Mouse (Mus musculus) forebrain, embryonic 10.5 days (tissue): Measurements from ENCODE around the gene Nfkbid. TPM values are rescaled to one million over a fixed set of nuclear protein-coding genes. Genes with fewer than 3 reads are reported as not detected.

Experiments
- DNase-seq: peaks from one replicate; pipeline ENCODE4 v3.0.0-alpha.2; 2017; ENCODE audit warnings: low spot score; ENCODE audit errors: extremely low spot score
- H3K27ac ChIP-seq: fragments of 300-500 bp; sonication (generic); 2 replicates; pipeline ENCODE4 v1.5.1; 2016; ENCODE audit warnings: mild to moderate bottlenecking
- H3K27me3 ChIP-seq: fragments of 300-500 bp; sonication (generic); 2 replicates; pipeline ENCODE4 v1.6.1; 2016; ENCODE audit warnings: mild to moderate bottlenecking; ENCODE audit not compliant: poor library complexity, severe bottlenecking
- H3K36me3 ChIP-seq: fragments of 300-500 bp; sonication (generic); replicated peaks from 2 replicates; pipeline ENCODE4 v1.6.1; 2016; ENCODE audit warnings: mild to moderate bottlenecking, moderate library complexity
- H3K4me1 ChIP-seq: fragments of 300-500 bp; sonication (generic); 2 replicates; pipeline ENCODE4 v1.6.1; 2016
- H3K4me3 ChIP-seq: fragments of 300-500 bp; sonication (generic); 2 replicates; pipeline ENCODE4 v1.5.1; 2016; ENCODE audit warnings: mild to moderate bottlenecking, moderate library complexity
- H3K9me3 ChIP-seq: fragments of 300-500 bp; sonication (generic); 2 replicates; pipeline ENCODE4 v1.6.1; 2016; ENCODE audit warnings: mild to moderate bottlenecking, moderate library complexity
- WGBS: fragments of 180-500 bp; shearing (Covaris S2); methylation state at CpG from one replicate; pipeline ENCODE4 v1.1.7; 2016; 5-methylcytosine and 5-hydroxymethylcytosine counted together
- polyA plus RNA-seq: library from polyadenylated mRNA; unstranded; fragments of >200 nt; fragmentation: Nextera tagmentation; extraction: Ambion mirVana; gene quantifications from 2 replicates; pipeline ENCODE4 v1.2.1, GENCODE M21; 2016

Nfkbid gene
- polyA plus RNA-seq, 1 experiment from 2014 or later: 1.5 TPM

- Histone ChIP-seq H3K4me3 (no peak overlapping the region), H3K36me3 (peaks cover 18% of the 10 kb centered on the region; the same call in 1 of the 2 replicates), H3K4me1 (peaks cover 5% of the 10 kb centered on the region; the same call in 1 of the 2 replicates), H3K27me3 (peaks cover 32% of the 10 kb centered on the region), H3K27ac (no peak overlapping the region), H3K9me3 (no peaks in the 10 kb centered on the region)
- 73% methylated on average over 10 of the region's 10 CpGs for WGBS
- DNase-seq: no peak
Observed at GRCm38 (mm10) chr7:30434701-30435100, 13.2 kb downstream of the Nfkbid start.

- Histone ChIP-seq H3K27me3 (peaks cover 36% of the 10 kb centered on the region), H3K4me1 (peaks cover 5% of the 10 kb centered on the region; the same call in 1 of the 2 replicates), H3K36me3 (peaks cover 22% of the 10 kb centered on the region), H3K9me3 (no peaks in the 10 kb centered on the region), H3K27ac (no peak overlapping the region), H3K4me3 (no peak overlapping the region)
- DNase-seq: no peak
- WGBS: 49% methylated on average over 9 of the region's 9 CpGs
Observed at GRCm38 (mm10) chr7:30435156-30435555, 13.6 kb downstream of the Nfkbid start.

DNA sequence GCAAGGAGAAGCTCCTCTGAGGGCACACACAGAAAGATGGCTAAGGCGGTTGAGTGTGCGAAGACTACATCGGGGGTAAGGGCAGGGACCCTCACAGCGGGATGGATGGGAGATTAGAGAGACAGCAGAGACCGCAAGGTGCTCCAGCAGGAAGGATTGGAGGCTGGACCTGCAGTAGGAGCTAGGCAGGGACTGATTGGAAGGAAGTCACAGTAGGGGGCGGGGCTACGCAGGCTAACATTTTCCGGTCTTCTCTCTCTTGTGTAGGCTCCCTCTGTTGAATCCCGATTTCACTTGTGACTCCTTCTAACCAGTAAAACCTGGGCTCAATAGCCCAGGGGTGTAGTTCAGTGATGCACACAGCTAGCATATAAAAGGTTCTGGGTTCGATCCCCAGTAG lies 15.3 kb downstream of the Nfkbid start:
- peaks cover 39% of the 10 kb centered on the region for H3K27me3 ChIP-seq
- DNase-seq: no peak
- WGBS: 13% methylated on average over 10 of the region's 10 CpGs
- no peak overlapping the region for H3K27ac ChIP-seq
- peaks cover 5% of the 10 kb centered on the region; the same call in 1 of the 2 replicates for H3K4me1 ChIP-seq
- H3K9me3 ChIP-seq: no peaks in the 10 kb centered on the region
- peaks cover 24% of the 10 kb centered on the region for H3K36me3 ChIP-seq
- H3K4me3 ChIP-seq: peak overlapping the region; percentile 7; the same call in 1 of the 2 replicates

- H3K4me1 ChIP-seq: peaks cover 20% of the 10 kb centered on the region
- H3K27ac ChIP-seq: no peak overlapping the region
- H3K4me3 ChIP-seq: no peak overlapping the region
- H3K9me3 ChIP-seq: no peaks in the 10 kb centered on the region
- no peak for DNase-seq
- 78% methylated on average over 13 of the region's 13 CpGs for WGBS
- peaks cover 34% of the 10 kb centered on the region for H3K36me3 ChIP-seq
- H3K27me3 ChIP-seq: peaks cover 68% of the 10 kb centered on the region
Observed at GRCm38 (mm10) chr7:30439734-30440133, 18.2 kb downstream of the Nfkbid start.

GRCm38 (mm10) chr7:30440697-30441096 lies 19.2 kb downstream of the Nfkbid start:
- H3K27me3 ChIP-seq: peaks cover 70% of the 10 kb centered on the region
- 23% methylated on average over 5 of the region's 5 CpGs for WGBS
- H3K36me3 ChIP-seq: peaks cover 25% of the 10 kb centered on the region

GRCm38 (mm10) chr7:30443696-30444095 lies 22.2 kb downstream of the Nfkbid start:
- no peak for DNase-seq
- peaks cover 21% of the 10 kb centered on the region for H3K36me3 ChIP-seq
- H3K4me3 ChIP-seq: peak overlapping the region; percentile 77
- peaks cover 29% of the 10 kb centered on the region for H3K4me1 ChIP-seq
- peaks cover 61% of the 10 kb centered on the region for H3K27me3 ChIP-seq
- 22% methylated on average over 9 of the region's 9 CpGs for WGBS
- peaks cover 17% of the 10 kb centered on the region; the same call in 1 of the 2 replicates for H3K9me3 ChIP-seq
- no peak overlapping the region for H3K27ac ChIP-seq

More at GRCm38 (mm10) chr7:30440697-30441096, 19.2 kb downstream of the Nfkbid start:
- Histone ChIP-seq H3K4me1 (peaks cover 29% of the 10 kb centered on the region), H3K9me3 (no peaks in the 10 kb centered on the region), H3K27ac (no peak overlapping the region), H3K4me3 (no peak overlapping the region)
- peak; percentile 58 for DNase-seq

- peak; percentile 74 for DNase-seq
- Histone ChIP-seq H3K36me3 (peaks cover 21% of the 10 kb centered on the region), H3K4me1 (peaks cover 29% of the 10 kb centered on the region), H3K27me3 (peaks cover 61% of the 10 kb centered on the region), H3K4me3 (peak overlapping the region; percentile 77), H3K27ac (peak overlapping the region; percentile 85), H3K9me3 (peaks cover 17% of the 10 kb centered on the region; the same call in 1 of the 2 replicates)
- WGBS: under 1% methylated on average over 38 of the region's 38 CpGs
Observed at GRCm38 (mm10) chr7:30444154-30444970, 22.8 kb downstream of the Nfkbid start.

- peak within 1 kb of the TSS; percentile 77 for H3K4me3 ChIP-seq
- WGBS: under 1% methylated on average over 71 of the region's 72 CpGs
- H3K4me1 ChIP-seq: peaks cover 29% of the 10 kb centered on the region
- peak within 1 kb of the TSS; percentile 85 for H3K27ac ChIP-seq
- peak; percentile 67 for DNase-seq
- peaks cover 13% of the 10 kb centered on the region; the same call in 1 of the 2 replicates for H3K36me3 ChIP-seq
- peaks cover 17% of the 10 kb centered on the region; the same call in 1 of the 2 replicates for H3K9me3 ChIP-seq
- peaks cover 60% of the 10 kb centered on the region for H3K27me3 ChIP-seq
Observed at GRCm38 (mm10) chr7:30444971-30445751, 23.6 kb downstream of the Nfkbid start, which contains the start of gene Aplp1. Aplp1 (minus strand) TSS chr7:30445535.

GRCm38 (mm10) chr7:30450241-30450640 lies 28.7 kb downstream of the Nfkbid start:
- Histone ChIP-seq H3K36me3 (no peaks in the 10 kb centered on the region), H3K27ac (no peak overlapping the region), H3K4me1 (peaks cover 20% of the 10 kb centered on the region), H3K9me3 (peaks cover 17% of the 10 kb centered on the region; the same call in 1 of the 2 replicates), H3K27me3 (peaks cover 74% of the 10 kb centered on the region), H3K4me3 (no peak overlapping the region)
- no peak for DNase-seq
- 78% methylated on average over 7 of the region's 7 CpGs for WGBS

DNA sequence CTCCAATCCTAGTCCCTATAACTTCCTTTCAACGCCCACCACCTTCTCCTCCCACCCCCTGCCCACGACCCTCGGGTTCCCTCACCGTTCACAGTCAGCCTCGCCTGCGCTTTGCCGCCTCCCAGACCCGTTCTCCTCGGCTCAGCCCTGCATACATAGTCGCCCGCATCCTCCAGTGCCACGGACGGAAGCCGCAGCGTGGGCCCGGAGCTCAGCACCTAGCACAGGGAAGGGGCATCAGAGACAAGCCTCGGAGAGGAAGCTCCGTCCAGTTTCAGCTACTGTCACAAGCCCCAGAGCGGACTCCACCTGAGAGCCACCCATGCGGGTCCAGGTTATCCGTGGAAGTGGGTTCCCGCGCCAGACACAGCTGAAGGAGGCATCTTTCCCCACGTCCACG lies 31.8 kb downstream of the Nfkbid start:
- no peaks in the 10 kb centered on the region; the same call in 1 of the 2 replicates for H3K9me3 ChIP-seq
- DNase-seq: no peak
- peak overlapping the region; percentile 32; the same call in 1 of the 2 replicates for H3K4me3 ChIP-seq
- H3K27me3 ChIP-seq: peaks cover 87% of the 10 kb centered on the region
- WGBS: 13% methylated on average over 25 of the region's 25 CpGs
- H3K27ac ChIP-seq: no peak overlapping the region
- peaks cover 32% of the 10 kb centered on the region for H3K4me1 ChIP-seq
- H3K36me3 ChIP-seq: no peaks in the 10 kb centered on the region

- Histone ChIP-seq H3K27ac (no peak overlapping the region), H3K36me3 (no peaks in the 10 kb centered on the region), H3K4me1 (peaks cover 34% of the 10 kb centered on the region), H3K27me3 (peaks cover 92% of the 10 kb centered on the region), H3K4me3 (peak overlapping the region; percentile 32; the same call in 1 of the 2 replicates), H3K9me3 (no peaks in the 10 kb centered on the region)
- DNase-seq: no peak
- WGBS: 2% methylated on average over 25 of the region's 25 CpGs
Observed at GRCm38 (mm10) chr7:30453766-30454165, 32.2 kb downstream of the Nfkbid start.

DNA sequence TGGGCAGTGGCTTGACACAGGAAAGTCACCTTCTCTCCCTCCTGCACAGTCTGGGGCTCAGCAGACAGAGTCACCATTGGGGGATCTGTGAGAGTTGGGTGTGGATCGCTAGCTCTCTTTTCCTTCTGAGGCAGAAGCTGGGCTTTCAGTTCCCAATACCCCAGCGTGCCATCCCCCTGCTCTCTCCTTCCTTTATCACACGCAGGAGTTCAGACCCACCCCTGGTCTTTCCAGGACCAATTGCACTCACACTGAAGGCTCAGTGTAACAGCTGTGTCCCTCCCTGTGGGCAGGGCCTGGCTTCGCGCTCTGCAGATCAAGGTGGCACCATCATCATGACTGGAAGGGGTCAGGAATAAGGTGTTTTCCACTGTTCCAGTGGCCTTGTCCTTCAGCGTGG lies 32.7 kb downstream of the Nfkbid start:
- Histone ChIP-seq H3K9me3 (no peaks in the 10 kb centered on the region), H3K27me3 (peaks cover 97% of the 10 kb centered on the region), H3K36me3 (no peaks in the 10 kb centered on the region), H3K4me1 (peaks cover 34% of the 10 kb centered on the region), H3K27ac (no peak overlapping the region), H3K4me3 (peak overlapping the region; percentile 32; the same call in 1 of the 2 replicates)
- 5% methylated on average over 6 of the region's 6 CpGs for WGBS
- DNase-seq: no peak
